Mouse (Mus musculus): ENCODE measurements at regions not wholly inside any gene's neighbourhood (a gene's known extent, or its start where the extent isn't known, plus 50 kb on each side); places are given as distances from the start of the nearest gene placed in this dataset.

- DNase-seq (ENCODE audit: low read depth, low spot score), result no peak
These were observed 1223.0 kb downstream of the Dnajb9 start for GRCm38 (mm10) chr12:42987018-42987606.

GRCm38 (mm10) chr12:42986505-42986904, 1223.6 kb downstream of the Dnajb9 start:
- DNase-seq (ENCODE audit: low read depth, low spot score), result no peak

- DNase-seq (ENCODE audit: low read depth, low spot score), result no peak
These were observed 1224.0 kb downstream of the Dnajb9 start for GRCm38 (mm10) chr12:42986096-42986495.

GRCm38 (mm10) chr12:42978828-42979227, 1231.3 kb downstream of the Dnajb9 start:
- no peak for DNase-seq (ENCODE audit: low read depth, low spot score)

- peak; percentile 48 for DNase-seq (ENCODE audit: low read depth, low spot score)
These were observed 1237.4 kb downstream of the Dnajb9 start for GRCm38 (mm10) chr12:42972766-42973165.

GRCm38 (mm10) chr12:42961535-42961934, 1248.6 kb downstream of the Dnajb9 start:
- no peak for DNase-seq (ENCODE audit: low read depth, low spot score)

- no peak for DNase-seq (ENCODE audit: low read depth, low spot score)
These were observed 1262.2 kb downstream of the Dnajb9 start for GRCm38 (mm10) chr12:42947961-42948360.

- no peak for DNase-seq (ENCODE audit: low read depth, low spot score)
These were observed 1295.8 kb downstream of the Dnajb9 start for GRCm38 (mm10) chr12:42914374-42914773.
